Mouse (Mus musculus) testis, adult 2 months (tissue): ENCODE data around the gene Recql. TPM values are rescaled to one million over a fixed set of nuclear protein-coding genes. Genes with fewer than 3 reads are reported as not detected.

Experiments used
- H3K27ac ChIP-seq: fragments of 200-500 bp; 2 replicates; pipeline ENCODE4 v1.5.1; 2012; ENCODE audit warnings: low read depth, low read length; ENCODE audit not compliant: control insufficient read depth, insufficient read depth
- H3K27me3 ChIP-seq: fragments of 200-500 bp; 2 replicates; pipeline ENCODE4 v1.6.1; 2012; ENCODE audit warnings: mild to moderate bottlenecking, low read length, moderate library complexity; ENCODE audit not compliant: control insufficient read depth, insufficient read depth
- H3K36me3 ChIP-seq: fragments of 200-500 bp; 2 replicates; pipeline ENCODE4 v1.6.1; 2012; ENCODE audit warnings: mild to moderate bottlenecking, low read length; ENCODE audit not compliant: control insufficient read depth, insufficient read depth
- H3K4me1 ChIP-seq: fragments of 200-500 bp; 2 replicates; pipeline ENCODE4 v1.6.1; 2012; ENCODE audit warnings: low read length; ENCODE audit not compliant: control insufficient read depth, insufficient read depth
- H3K4me3 ChIP-seq: fragments of 200-500 bp; 2 replicates; pipeline ENCODE4 v1.5.1; 2012; ENCODE audit warnings: low read depth, mild to moderate bottlenecking, low read length, moderate library complexity, mixed read lengths; ENCODE audit not compliant: control insufficient read depth
- CTCF ChIP-seq: fragments of 200-500 bp; IDR thresholded peaks from 2 replicates; pipeline ENCODE4 v1.5.1; 2012; ENCODE audit warnings: low read depth, mild to moderate bottlenecking, inconsistent platforms, low read length, moderate library complexity; ENCODE audit not compliant: control insufficient read depth, insufficient read depth, insufficient replicate concordance
- POLR2A ChIP-seq: fragments of 200-500 bp; IDR thresholded peaks from 2 replicates; pipeline ENCODE4 v1.6.1; 2012; ENCODE audit warnings: low read depth, mild to moderate bottlenecking, inconsistent platforms, low read length, moderate library complexity; ENCODE audit not compliant: control insufficient read depth
- polyA plus RNA-seq: library from polyadenylated mRNA; depleted of rRNA; stranded (reverse); fragments of >200 nt; gene quantifications from 2 replicates; pipeline ENCODE4 v1.2.3, GENCODE M21; 2012; rRNA removed

Recql gene
- polyA plus RNA-seq: 29.7 and 36.9 TPM in 2 replicates

- H3K27ac ChIP-seq: peak within 1 kb of the TSS; percentile 91
- no peaks in the 10 kb centered on the region for H3K27me3 ChIP-seq
- H3K4me3 ChIP-seq: peak within 1 kb of the TSS; percentile 100
- no peaks in the 10 kb centered on the region; the same call in 1 of the 2 replicates for H3K4me1 ChIP-seq
- H3K36me3 ChIP-seq: no peaks in the 10 kb centered on the region; the same call in 1 of the 2 replicates
- TF ChIP-seq CTCF (no peak), POLR2A (peak; percentile 57)
Measured at GRCm38 (mm10) chr6:142387011-142387754, at the start of gene Recql, which contains the start of gene Golt1b. TSS of gene Recql (minus strand) at chr6:142387087. TSS of gene Golt1b (plus strand) at chr6:142387221.

- Histone ChIP-seq H3K36me3 (no peaks in the 10 kb centered on the region), H3K27ac (no peak overlapping the region), H3K27me3 (no peaks in the 10 kb centered on the region), H3K4me1 (no peaks in the 10 kb centered on the region), H3K4me3 (no peak overlapping the region)
- TF ChIP-seq POLR2A (no peak), CTCF (no peak)
Measured at GRCm38 (mm10) chr6:142429072-142429471, 42.2 kb upstream of the Recql start.

GRCm38 (mm10) chr6:142424976-142425375 is 38.1 kb upstream of the Recql start:
- Histone ChIP-seq H3K36me3 (no peaks in the 10 kb centered on the region), H3K4me3 (no peak overlapping the region), H3K4me1 (no peaks in the 10 kb centered on the region), H3K27me3 (no peaks in the 10 kb centered on the region), H3K27ac (no peak overlapping the region)
- TF ChIP-seq POLR2A (no peak), CTCF (no peak)

- TF ChIP-seq POLR2A (no peak), CTCF (no peak)
- no peaks in the 10 kb centered on the region for H3K4me1 ChIP-seq
- H3K36me3 ChIP-seq: no peaks in the 10 kb centered on the region
- no peak overlapping the region for H3K27ac ChIP-seq
- H3K27me3 ChIP-seq: no peaks in the 10 kb centered on the region
- H3K4me3 ChIP-seq: no peak overlapping the region
Measured at GRCm38 (mm10) chr6:142414597-142414996, 27.7 kb upstream of the Recql start.

GRCm38 (mm10) chr6:142413845-142414244 is 27.0 kb upstream of the Recql start:
- no peaks in the 10 kb centered on the region for H3K4me1 ChIP-seq
- H3K36me3 ChIP-seq: no peaks in the 10 kb centered on the region
- H3K27ac ChIP-seq: no peak overlapping the region
- no peak overlapping the region for H3K4me3 ChIP-seq
- no peaks in the 10 kb centered on the region for H3K27me3 ChIP-seq
- TF ChIP-seq CTCF (no peak), POLR2A (no peak)

- no peak within 1 kb of the TSS for H3K4me3 ChIP-seq
- TF ChIP-seq POLR2A: no peak
- no peak for TF ChIP-seq CTCF
- H3K4me1 ChIP-seq: no peaks in the 10 kb centered on the region
- no peaks in the 10 kb centered on the region for H3K27me3 ChIP-seq
- H3K36me3 ChIP-seq: no peaks in the 10 kb centered on the region
- no peak within 1 kb of the TSS for H3K27ac ChIP-seq
Measured at GRCm38 (mm10) chr6:142412906-142413491, 26.1 kb upstream of the Recql start, which contains the start of gene Spx. TSS of gene Spx (plus strand) at chr6:142413441.

GRCm38 (mm10) chr6:142411140-142411539 is 24.3 kb upstream of the Recql start:
- Histone ChIP-seq H3K27me3 (no peaks in the 10 kb centered on the region), H3K4me3 (no peak overlapping the region), H3K36me3 (no peaks in the 10 kb centered on the region), H3K4me1 (no peaks in the 10 kb centered on the region), H3K27ac (no peak overlapping the region)
- no peak for TF ChIP-seq CTCF
- no peak for TF ChIP-seq POLR2A
